Mouse (Mus musculus) liver, adult 2 months (tissue): Measurements from ENCODE around the gene Itgb3bp.

Source experiments
- CTCF ChIP-seq: fragments of 200-500 bp; IDR thresholded peaks from 2 replicates; pipeline ENCODE4 v1.5.1; 2011; ENCODE audit warnings: low read depth, low read length, control low read depth
- POLR2A ChIP-seq: fragments of 200-500 bp; IDR thresholded peaks from 2 replicates; pipeline ENCODE4 v1.6.1; 2011; ENCODE audit warnings: low read length, control low read depth; ENCODE audit not compliant: insufficient read depth; ENCODE audit errors: extremely low read depth

DNA sequence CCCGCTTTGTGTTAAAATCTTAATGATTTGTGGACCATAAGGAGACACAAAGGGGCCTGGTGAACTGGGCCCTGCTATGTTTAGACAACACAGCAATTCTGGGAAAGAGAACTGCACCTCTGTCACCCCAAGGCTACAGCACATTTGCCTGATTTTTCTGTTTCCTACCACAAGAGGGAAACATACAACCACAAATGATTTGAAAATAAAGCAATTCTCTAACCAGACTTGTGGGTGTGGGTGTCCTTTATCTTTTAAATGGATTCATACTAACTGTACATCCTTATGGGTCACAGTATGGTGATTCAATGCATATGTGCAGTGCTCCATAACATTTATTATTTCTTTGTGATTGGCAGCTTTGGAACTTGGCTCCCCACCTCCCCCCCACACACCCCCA lies 17.6 kb upstream of the Itgb3bp start:
- TF ChIP-seq POLR2A (no peak), CTCF (peak; percentile 17; the same call in 1 of the 2 replicates)
